Mouse (Mus musculus) CD4-positive, CD25-positive, alpha-beta regulatory T cell, adult 2 months (primary cell): ENCODE measurements around the gene Zc3hav1.
A peak's percentile ranks its signal among the peaks of the same experiment; 100 is the strongest.

Source experiments
- DNase-seq: peaks from one replicate; pipeline ENCODE4 v3.0.0-alpha.2; 2012; ENCODE audit warnings: low read depth, low spot score

The Zc3hav1 gene

DNA sequence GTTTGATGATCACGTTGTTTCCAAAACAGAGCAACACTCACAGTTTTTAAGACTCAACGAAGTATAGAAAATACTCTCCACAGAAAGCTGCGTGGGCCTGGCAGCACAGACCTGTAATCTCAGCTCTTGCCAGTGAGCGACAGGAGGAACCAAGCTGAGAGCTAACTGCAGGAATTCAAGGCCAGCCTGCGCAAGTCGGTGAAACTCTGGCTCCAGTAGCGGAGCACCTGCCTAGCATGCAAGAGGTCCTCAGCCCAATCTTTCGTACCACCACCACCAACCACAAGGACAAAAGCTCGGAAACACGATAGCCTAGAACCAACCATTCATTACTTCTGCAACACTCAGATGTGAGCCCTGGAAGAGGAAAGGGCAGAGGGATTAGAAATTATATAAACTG, 2.0 kb downstream of the Zc3hav1 start:
- DNase-seq: peak; percentile 76

DNA sequence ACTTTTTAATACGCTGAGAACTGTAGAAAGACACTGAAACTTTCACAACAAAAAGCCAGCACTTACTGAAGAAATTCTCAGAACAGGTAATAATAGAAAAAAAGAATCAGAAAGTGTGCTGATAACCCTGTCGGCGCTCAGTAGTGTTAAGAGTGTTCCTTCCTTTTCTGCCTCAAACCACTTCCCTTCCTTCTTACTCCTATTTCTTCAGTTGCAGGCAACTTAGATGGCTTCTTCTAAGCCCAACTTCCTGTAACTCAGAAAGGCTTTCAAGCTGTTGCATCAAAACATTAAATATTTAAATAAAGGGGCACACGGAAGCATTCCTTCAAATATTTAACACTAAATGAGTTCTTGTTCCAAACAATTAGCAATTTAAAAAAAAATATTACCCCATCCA, 2.5 kb downstream of the Zc3hav1 start:
- peak; percentile 65 for DNase-seq

DNA sequence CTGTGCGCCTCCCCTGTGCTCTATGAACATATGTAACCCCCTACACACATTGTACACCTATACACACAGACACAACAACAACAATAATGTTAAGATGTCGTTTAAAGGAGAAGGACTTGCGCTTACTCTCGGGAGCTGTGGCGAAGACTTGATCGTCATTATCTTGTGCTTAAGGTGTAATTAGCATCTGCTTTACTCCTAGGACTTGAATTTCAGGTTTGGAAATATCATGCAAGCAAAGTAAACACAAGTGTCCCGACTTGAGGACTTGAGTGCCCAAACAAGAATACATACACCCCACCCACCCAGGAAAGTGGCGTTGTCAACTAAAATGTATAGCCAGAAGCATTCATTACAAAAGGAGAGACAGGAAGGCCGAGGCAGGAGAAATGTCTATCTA, 4.6 kb downstream of the Zc3hav1 start:
- DNase-seq: peak; percentile 22

DNA sequence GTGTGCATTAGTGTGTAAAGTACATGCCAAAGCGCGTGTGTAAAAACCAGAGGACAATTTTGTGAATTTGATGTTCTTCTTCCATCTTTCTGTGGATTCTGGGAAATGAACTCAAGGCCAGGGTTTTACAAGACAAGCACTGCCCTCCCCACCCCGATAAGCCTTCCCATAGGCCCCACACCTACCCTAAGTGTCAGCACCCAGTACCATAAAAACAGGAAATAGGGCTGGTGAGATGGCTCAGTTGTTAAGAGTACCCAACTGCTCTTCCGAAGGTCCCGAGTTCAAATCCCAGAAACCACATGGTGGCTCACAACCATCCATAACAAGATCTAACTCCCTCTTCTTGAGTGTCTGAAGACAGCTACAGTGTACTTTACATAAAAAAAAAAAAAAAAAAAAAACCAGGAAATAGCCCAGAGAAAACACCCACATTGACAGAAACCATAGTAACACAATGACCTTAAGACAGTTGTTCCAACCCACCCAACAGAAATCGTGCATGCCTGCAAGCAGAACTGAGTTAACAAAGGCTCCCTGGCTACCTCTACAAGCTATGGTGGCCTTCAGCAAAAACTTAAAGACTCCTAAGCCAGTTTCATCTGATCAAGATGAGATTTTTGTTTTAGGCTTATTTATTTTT, 5.5 kb downstream of the Zc3hav1 start:
- DNase-seq: peak; percentile 50

DNA sequence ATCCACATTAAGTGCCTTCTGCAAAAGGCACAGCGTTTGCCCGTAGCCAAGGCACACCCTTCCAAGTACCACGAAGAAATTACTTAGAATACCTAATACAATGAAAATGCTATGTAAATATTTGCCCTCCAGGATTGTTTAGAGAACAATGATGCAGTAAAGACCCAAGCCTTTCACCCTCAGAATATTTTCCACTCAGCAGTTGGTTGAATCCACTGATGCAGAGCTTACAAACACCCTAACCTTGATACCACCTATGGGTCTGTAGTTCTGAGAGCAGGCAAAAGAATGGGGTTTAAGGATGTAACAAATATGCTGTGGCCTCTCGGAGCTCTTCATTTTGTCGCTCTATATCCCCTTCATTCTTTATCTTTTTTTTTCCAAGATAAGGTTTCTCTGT, 6.5 kb downstream of the Zc3hav1 start:
- peak; percentile 47 for DNase-seq

DNA sequence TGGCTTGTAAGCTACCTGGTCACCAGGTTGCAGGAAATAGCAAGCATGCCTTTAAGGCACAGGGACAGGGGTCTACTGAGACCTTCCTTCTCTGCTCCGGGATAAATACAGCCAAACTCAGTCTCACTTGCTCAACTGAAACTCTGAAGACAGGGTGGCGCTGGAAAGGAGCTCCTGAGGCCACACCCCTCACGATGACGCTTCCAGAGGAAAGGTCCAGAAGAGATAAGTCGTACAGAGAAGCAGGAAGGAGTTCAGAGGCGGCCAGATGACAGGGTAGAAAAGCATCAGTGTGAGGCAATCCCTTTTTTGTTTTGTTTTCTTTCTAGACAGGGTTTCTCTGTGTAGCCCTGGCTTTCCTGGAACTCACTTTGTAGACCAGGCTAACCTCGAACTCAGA, 8.6 kb downstream of the Zc3hav1 start:
- DNase-seq: peak; percentile 88

DNA sequence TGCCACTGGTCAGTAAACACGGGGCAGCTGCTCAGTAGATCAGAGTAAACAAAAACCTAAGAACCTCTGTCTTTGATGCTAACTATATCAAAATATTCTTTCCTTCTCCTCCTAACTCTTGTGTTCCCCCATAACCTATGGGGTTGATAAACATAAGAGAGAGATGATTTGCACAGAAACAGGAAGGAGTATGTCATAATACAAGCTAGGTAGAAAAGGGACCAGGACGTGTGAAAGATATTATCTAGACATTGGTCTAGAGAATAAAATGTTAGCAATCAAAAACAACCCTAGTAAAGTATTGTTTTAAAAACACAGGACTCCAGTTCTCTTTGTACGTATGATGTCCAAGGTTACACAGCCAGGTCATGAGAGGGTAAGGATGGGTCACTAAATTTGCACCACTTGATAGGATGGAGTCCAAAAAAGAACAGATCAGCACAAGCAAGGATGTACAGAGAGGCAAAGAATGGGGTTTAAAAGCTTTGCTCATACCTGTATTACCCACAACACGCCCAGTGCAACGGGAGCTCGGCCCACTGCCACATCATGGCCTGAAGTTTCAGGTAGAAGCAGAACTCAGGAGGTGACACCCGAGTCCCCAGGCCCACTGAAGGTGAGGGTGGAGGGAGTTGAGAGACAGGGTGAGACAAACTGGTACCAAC, 10.3 kb downstream of the Zc3hav1 start:
- peak; percentile 54 for DNase-seq

DNA sequence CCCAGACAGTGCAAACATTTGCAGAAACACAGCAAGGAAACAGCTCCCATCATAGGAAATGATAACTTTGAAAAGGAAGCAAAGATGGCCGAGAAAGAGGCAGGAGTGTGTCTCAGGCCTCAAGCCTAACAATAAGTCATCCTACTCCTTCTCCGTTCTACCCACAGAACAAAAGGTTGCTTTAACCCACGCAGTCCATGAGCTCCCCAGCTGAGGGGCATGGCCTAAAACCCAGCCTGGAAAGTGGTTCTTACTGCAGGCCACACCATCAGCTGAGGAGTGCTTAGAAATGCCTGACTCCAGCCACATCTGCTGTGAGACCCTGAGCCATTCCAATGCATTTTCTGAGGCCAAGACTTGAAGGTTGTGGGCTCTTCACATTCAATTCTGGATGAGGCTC, 10.8 kb downstream of the Zc3hav1 start:
- peak; percentile 44 for DNase-seq

DNA sequence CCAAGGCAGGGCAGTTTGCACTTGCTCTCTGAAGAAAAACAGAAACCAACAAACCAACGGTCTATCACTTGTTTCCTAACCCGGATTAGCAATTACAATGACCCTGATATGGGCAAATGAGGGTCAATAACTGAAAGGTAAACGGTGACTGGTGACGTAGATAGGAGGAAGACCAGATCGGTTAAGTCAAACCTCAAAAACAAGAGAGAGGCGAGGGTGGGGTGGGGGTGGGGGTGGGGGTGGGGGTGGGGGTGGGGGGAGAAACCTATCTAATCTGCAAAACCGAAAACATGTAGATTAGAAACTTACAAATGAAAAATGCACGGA, 11.8 kb downstream of the Zc3hav1 start:
- DNase-seq: no peak

DNA sequence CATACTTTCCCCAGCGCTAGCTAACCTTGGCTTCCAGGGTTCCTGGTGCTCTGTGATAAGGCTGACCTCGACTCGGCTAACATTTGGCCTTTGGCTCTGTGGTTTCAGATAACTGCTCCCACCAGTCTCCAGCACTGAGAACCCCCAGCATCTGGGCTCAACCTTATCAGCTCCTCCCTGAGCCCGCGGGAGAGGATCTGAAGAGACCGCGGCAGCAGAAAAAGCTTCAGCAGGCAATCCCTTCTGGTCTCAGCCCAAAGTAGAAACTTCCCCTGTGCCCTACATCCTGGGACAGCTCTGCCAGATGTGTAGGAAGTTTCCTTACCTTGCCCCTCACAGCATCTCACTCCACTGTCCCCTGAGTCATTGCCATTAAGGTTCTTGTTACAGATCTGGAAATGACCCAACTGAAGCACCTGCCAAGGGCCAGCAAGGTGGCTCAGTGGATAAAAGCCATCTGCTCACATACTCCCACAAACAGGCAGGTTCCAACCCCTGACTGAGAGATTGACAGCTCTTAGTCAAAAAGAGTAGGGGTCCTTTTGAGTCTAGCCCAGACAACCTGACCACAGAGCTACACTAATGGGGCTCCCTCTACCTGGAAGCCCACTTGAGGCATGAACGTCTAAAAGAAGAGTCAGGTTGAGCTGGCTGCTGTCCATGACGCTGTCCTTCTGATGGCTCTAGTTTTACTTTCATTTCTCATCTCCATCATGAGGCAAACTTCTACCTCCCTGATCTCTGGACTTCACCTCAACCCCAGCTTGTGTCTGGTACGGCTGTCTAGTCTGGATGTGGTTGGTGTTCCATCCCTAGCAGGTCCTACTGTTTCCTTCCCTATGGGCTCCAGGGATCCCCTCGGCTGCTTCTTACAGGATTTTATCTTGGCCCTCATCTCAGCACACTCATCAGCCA, 12.4 kb downstream of the Zc3hav1 start:
- DNase-seq: peak; percentile 74

DNA sequence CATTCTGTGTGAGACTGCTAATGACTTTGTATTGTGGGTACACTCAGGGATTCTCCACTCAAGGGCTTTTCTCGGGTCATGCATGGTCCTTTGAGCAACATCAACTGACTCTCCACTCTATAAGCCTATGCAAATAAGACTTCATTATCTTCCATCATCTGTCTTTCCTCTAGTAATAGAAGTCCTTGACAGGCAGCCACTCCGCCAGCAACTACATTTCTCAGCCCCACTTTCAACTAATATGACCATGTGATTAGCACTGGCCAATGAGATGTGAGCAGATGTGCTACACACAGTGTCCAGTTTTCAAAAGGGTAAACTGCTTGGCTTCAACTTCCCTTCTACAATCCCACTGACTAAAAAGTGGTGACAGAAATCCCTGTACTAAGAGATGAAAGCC, 15.3 kb downstream of the Zc3hav1 start:
- peak; percentile 16 for DNase-seq

DNA sequence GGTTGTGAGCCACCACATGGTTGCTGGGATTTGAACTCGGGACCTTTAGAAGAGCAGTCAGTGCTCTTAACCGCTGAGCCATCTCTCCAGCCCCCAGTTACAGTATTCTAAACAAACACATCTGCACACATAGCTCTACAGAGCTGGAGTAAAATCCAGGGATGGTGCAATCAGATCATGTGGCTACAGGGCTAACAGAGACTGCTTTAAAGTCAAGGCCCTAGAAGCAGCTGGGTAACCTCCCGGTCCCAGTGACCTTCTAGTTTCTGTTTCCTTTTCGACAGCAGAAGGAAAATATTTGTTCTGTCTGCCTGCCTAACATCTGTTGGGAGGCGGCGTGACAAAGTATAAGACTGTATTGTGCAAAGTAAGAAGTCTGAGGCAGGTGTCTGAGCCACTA, 16.5 kb downstream of the Zc3hav1 start:
- DNase-seq: peak; percentile 59

DNA sequence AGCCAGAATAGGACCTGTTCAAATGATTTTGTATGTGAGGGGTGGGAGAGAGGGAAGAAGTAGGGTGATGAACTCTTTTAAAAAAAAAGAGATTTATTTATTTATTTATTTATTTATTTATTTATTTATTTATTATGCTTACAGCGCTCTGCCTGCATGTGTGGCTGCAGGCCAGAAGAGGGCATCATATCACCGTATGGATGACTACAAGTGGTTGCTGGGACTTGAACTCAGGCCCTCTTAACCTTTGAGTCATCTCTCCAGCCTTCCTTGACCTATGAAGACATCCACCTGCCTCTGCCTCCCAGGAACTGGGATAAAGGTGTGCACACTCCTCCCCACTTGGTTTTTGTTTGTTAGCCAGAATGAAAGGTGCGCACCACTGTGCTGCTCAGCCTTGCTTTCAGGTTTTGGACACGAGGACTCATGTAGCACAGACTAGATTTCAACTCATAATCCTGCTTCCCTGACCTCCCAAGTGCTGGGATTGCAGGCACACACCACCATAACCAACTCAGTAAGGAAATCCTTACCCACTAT, 17.2 kb downstream of the Zc3hav1 start:
- peak; percentile 68 for DNase-seq

DNA sequence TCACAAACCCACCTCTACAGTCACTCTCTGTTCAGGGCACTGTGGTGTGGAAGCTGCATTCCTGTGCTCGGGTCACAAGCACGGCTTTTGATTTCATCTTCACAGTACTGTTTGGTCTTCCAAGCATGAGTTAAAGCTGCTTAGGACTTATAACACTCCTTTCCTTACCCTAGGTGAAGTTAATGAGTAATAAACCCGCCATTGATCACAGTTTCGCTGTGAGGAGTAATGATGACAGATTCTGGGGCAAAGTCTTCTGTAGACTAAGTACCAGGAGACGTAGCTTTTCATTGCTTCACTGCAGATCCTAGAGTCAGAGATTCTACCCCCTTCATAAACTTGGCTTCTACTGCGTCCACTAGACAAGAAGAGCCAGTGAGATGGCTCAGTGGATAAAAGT, 19.1 kb downstream of the Zc3hav1 start:
- no peak for DNase-seq

DNA sequence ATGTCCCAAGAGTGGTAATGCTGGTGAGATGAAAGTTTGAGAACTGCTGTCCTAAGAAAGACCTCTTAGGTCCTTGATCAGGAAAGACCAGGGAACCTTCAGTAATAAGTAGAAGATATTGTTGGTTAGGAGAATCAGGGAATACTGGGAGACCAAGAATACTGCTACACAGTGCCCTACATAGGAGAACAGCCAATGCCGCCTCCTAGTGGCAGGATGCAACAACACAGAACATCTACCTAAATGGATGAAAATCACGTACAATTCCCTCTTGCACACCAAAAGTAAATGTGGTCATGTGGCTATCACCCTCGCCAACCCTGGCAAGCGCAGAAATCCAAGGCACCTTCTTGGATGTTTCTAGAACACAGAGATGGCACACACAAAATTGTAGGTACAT, 27.8 kb downstream of the Zc3hav1 start:
- DNase-seq: peak; percentile 75

DNA sequence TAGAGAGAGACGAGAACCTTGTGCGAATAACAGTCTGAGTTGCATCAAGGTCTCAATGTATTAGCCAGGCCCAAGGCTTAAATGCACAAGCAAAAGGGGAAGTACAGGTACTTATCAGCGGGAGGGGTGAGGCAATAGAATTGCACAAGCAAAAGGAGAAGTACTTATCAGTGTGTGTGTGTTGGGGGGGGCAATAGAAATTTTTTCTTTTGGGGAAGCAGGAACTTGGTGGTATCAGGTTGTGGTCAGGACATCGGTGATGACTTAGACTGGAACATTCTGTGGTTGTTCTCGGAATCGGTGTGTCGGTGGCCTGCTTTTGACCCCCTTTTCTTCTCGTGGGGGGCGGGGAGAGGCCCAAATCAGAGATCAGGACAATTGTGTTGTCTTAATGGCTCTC, 33.8 kb downstream of the Zc3hav1 start:
- DNase-seq: no peak

DNA sequence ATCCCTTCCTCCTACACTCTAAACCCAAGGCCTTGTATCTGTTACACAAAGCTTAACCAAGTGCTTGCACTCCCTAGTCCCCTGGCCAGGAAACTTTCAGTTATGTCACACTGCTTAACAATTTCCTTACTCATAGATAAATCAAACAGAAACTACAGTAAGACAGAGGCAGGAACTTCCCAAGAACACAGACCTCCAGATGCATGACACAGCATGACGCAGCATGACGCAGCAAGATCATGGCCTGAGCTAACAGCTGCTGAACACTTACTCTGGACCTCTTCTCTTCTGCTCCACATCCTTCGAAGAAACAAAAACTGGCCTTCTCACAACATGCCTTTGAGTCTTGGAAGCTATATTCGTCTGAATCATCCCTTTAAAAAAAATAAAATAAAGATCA, 38.4 kb downstream of the Zc3hav1 start:
- DNase-seq: no peak

DNA sequence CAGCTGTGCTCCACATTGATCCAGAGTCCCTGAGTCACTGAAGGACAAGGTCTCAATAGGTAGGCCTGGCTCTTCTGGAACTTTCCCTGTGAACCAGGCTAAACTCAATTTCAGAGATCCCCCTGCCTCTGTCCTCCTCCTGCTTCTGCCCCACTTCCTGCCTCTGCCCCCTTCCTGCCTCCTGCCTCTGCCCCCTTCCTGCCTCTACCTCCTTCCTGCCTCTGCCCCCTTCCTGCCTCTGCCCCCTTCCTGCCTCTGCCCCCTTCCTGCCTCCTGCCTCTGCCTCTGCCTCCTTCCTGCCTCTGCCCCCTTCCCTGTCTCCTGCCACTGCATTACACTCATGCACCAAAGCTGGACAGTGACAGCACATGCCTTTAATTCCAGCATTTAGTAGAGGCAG, 44.7 kb downstream of the Zc3hav1 start:
- peak; percentile 35 for DNase-seq

DNA sequence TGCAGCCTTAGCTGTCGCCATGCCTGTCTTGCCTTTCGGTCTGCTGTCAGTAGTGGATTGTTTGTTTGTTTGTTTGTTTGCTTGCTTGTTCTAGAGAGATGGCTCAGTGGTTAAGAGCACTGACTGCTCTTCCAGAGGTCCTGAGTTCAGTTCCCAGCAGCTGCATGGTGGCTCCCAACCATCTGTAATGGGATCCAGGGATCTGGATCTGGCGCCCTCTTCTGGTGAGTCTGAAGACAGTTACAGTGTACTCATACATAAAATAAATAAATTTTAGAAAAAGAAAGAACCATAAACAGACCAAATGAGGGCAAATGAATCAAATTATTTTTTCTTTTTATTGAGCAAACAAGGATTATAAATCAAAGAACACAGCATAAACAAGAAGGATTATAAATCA, 49.4 kb downstream of the Zc3hav1 start:
- DNase-seq: peak; percentile 53

DNA sequence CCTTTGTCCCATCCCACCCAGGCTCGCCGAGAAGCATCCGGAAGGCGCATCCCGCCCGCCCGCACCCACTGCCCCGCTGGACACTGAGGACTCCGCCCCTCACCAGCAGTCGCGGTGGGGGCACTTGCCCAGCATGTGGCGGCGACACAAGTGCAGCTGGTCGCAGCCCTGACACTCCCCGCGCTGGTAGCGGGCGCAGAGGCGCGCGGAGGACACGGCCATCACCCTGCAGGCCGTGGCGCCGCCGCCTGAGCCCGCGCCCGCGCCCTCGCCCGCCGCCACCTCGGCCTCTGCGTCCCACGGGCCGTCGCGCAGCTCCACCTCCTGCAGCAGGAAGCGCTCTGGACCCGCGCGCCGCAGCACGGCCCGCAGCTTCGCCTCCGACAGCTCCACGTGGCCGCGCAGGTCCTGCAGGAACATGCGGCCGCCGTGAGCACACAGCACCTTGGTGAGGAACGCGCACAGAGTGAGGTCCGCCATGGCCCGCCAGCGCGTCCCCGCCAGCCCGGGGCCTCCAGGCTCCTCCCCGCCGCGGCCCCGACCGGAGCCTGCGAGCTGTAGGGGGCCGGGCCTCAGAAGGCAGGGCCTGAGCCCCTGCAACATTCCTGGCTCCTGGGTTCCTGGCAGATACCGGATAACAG, 55.5 kb downstream of the Zc3hav1 start, which contains the start of gene Zc3hav1l:
Gene Zc3hav1l, minus strand, starts transcription at position 499 of the 641 bp plus-strand sequence.
- peak; percentile 65 for DNase-seq

DNA sequence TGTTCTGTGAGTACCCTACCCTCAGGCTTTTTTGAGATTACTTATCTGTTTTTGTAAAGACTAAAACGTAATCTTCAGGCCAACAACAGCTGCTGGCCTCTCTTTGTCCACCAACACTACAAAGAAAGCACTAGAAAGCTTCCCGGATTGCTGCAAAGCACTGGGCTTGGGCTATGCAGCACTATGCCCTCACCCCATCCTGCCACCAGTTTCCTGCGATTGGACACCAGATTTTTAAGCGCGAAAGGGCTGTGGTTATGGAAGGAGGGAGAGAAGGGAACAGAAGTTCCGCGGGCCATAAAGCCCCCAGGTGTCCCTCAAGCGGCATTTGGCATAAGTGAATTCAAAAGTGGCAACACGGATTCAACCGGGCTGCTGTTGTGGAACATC, 56.2 kb downstream of the Zc3hav1 start:
- no peak for DNase-seq
